In the genomic region with DNA sequence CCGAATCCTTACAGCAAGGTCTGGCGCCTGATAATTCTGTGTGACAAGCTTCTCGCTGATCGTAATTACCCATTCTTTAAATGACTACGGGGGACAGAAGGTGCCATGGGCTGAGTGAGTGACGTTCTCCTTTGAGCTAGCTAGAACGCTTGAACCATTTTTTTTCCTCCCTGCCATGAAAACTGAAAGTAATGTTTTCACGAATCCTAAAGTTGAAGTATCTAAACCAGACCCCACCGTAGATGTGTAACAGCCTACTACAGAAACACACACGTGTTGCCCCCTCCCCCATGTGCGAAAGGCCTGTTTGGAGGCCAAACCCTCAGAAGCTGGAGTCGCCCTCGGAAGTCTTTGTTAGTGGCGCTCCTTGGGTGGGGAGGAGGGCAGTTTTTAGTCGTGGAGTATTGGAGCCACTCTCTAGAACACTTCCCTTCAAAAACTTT, we compare ENCODE assay signal across 9 mouse cellular contexts. TPM values are rescaled to one million over a fixed set of nuclear protein-coding genes. Genes with fewer than 3 reads are reported as not detected.
DNase-seq lines count a peak whose midpoint lies in the region; ATAC-seq and TF ChIP-seq lines count a peak whose summit lies in the region.
"Had no signal": no experiment of that assay in that cellular context is flagged by ENCODE, and none has a peak within 500 bp of the region (broad histone marks: within the 10 kb centered on the region; RNA-seq: fewer than 3 reads in every experiment).

No protein-coding gene starts in this region.

- no peaks in the 10 kb centered on the region for H3K9me3 ChIP-seq in forebrain, embryonic 14.5 days (replicated peaks; ENCODE audit: control insufficient read depth, low read length)
- H3K9me3 ChIP-seq in hindbrain, postnatal 0 days (ENCODE audit: low read length) = no peaks in the 10 kb centered on the region
- no peaks in the 10 kb centered on the region for H3K9me3 ChIP-seq in liver, embryonic 15.5 days (replicated peaks)
- no peaks in the 10 kb centered on the region for H3K9me3 ChIP-seq in neural tube, embryonic 11.5 days (ENCODE audit: control insufficient read depth, low read length)

- H3K36me3 ChIP-seq in forebrain, embryonic 14.5 days (ENCODE audit: control insufficient read depth, insufficient read depth, low read length) = 0 out of 2 replicates have a peak, but pooled peaks cover 2% of the 10 kb centered on the region
- no peaks in the 10 kb centered on the region for H3K36me3 ChIP-seq in hindbrain, postnatal 0 days (ENCODE audit: insufficient read depth, low read length)
- H3K36me3 ChIP-seq in liver, embryonic 15.5 days (replicated peaks) = peaks cover 20% of the 10 kb centered on the region
- no peaks in the 10 kb centered on the region for H3K36me3 ChIP-seq in neural tube, embryonic 11.5 days (ENCODE audit: control insufficient read depth, insufficient read depth, low read length)

- WGBS in forebrain, embryonic 14.5 days = under 1% methylated on average over 15 of the region's 15 CpGs
- under 1% methylated on average over 15 of the region's 15 CpGs for WGBS in hindbrain, postnatal 0 days
- WGBS in liver, embryonic 15.5 days (ENCODE audit: insufficient replicate concordance) = 0% methylated on average over 15 of the region's 15 CpGs
- WGBS in neural tube, embryonic 11.5 days = 0% methylated on average over 15 of the region's 15 CpGs

- peak overlapping the region; percentile 83 for H3K4me3 ChIP-seq in forebrain, embryonic 14.5 days (ENCODE audit: low read depth, low read length)
- H3K4me3 ChIP-seq in hindbrain, postnatal 0 days (ENCODE audit: low read length) = peak overlapping the region; percentile 98
- peak overlapping the region; percentile 96 for H3K4me3 ChIP-seq in liver, embryonic 15.5 days (replicated peaks)
- H3K4me3 ChIP-seq in neural tube, embryonic 11.5 days (ENCODE audit: low read depth, low read length) = peak overlapping the region; percentile 82

- 0 out of 2 replicates have a peak, but pooled peaks have one; percentile 21 for ATAC-seq in frontal cortex, adult (ENCODE audit: low TSS enrichment)
- ATAC-seq in forebrain, embryonic 14.5 days = peak; percentile 60
- ATAC-seq in hindbrain, postnatal 0 days = peak; percentile 55
- peak; percentile 45 for ATAC-seq in liver, embryonic 15.5 days (ENCODE audit: insufficient read depth)
- ATAC-seq in neural tube, embryonic 11.5 days (ENCODE audit: insufficient read depth, low FRiP score, low TSS enrichment) = peak; percentile 62

- DNase-seq in frontal cortex, postnatal 14 days (ENCODE audit: low spot score in 2 of 2) = no peak
- peak; percentile 51 for DNase-seq in adrenal gland, adult 2 months
- peak; percentile 58 for DNase-seq in forebrain, embryonic 14.5 days (ENCODE audit: low spot score)
- DNase-seq in hindbrain, postnatal 0 days (ENCODE audit: low spot score) = peak; percentile 63
- DNase-seq in neural tube, embryonic 11.5 days (ENCODE audit: low spot score) = peak; percentile 74
- no peak for DNase-seq in cerebellum, postnatal 4 days (ENCODE audit: low spot score in 2 of 2)

- H3K9ac ChIP-seq in forebrain, embryonic 14.5 days (ENCODE audit: low read length) = peak overlapping the region; percentile 95
- peak overlapping the region; percentile 97 for H3K9ac ChIP-seq in hindbrain, postnatal 0 days (replicated peaks; ENCODE audit: low read length)
- H3K9ac ChIP-seq in liver, embryonic 15.5 days = peak overlapping the region; percentile 98
- peak overlapping the region; percentile 97 for H3K9ac ChIP-seq in neural tube, embryonic 11.5 days (ENCODE audit: low read length)

- no peak for TF ChIP-seq CTCF in hindbrain, postnatal 0 days (IDR thresholded peaks at IDR 0.05; ENCODE audit: low read depth)

- H3K27ac ChIP-seq in forebrain, embryonic 14.5 days (ENCODE audit: low read depth, low read length) = peak overlapping the region; percentile 96
- H3K27ac ChIP-seq in hindbrain, postnatal 0 days = peak overlapping the region; percentile 99
- H3K27ac ChIP-seq in liver, embryonic 15.5 days (replicated peaks) = peak overlapping the region; percentile 91
- peak overlapping the region; percentile 99 for H3K27ac ChIP-seq in neural tube, embryonic 11.5 days (ENCODE audit: low read depth, low read length)

- H3K27me3 ChIP-seq in forebrain, embryonic 14.5 days (replicated peaks; ENCODE audit: control insufficient read depth, insufficient read depth, low read length) = no peaks in the 10 kb centered on the region
- H3K27me3 ChIP-seq in hindbrain, postnatal 0 days (ENCODE audit: insufficient read depth, low read length) = no peaks in the 10 kb centered on the region
- H3K27me3 ChIP-seq in liver, embryonic 15.5 days = no peaks in the 10 kb centered on the region
- no peaks in the 10 kb centered on the region for H3K27me3 ChIP-seq in neural tube, embryonic 11.5 days (ENCODE audit: control insufficient read depth, insufficient read depth, low read length)
- H3K27me3 ChIP-seq: Patski had no signal

- H3K4me1 ChIP-seq in forebrain, embryonic 14.5 days (ENCODE audit: control insufficient read depth, insufficient read depth, low read length) = peaks cover 12% of the 10 kb centered on the region
- peaks cover 9% of the 10 kb centered on the region for H3K4me1 ChIP-seq in hindbrain, postnatal 0 days (ENCODE audit: insufficient read depth, low read length)
- H3K4me1 ChIP-seq in liver, embryonic 15.5 days (replicated peaks) = peaks cover 63% of the 10 kb centered on the region
- H3K4me1 ChIP-seq in neural tube, embryonic 11.5 days (ENCODE audit: control insufficient read depth, insufficient read depth, low read length) = peaks cover 7% of the 10 kb centered on the region; the same call in 1 of the 2 replicates

- peak overlapping the region; percentile 82 for H3K4me2 ChIP-seq in forebrain, embryonic 14.5 days (ENCODE audit: low read length)
- peak overlapping the region; percentile 85 for H3K4me2 ChIP-seq in hindbrain, postnatal 0 days (ENCODE audit: low read depth, low read length)
- H3K4me2 ChIP-seq in liver, embryonic 15.5 days = peak overlapping the region; percentile 78
- peak overlapping the region; percentile 55 for H3K4me2 ChIP-seq in neural tube, embryonic 11.5 days (ENCODE audit: low read depth)

RNA-seq across cellular contexts. Expression of gene Mapk1ip1l, which starts 0.8 kb away (rescaled TPM):
- 10 to 100 TPM; 63.1 to 86.9 TPM for total RNA-seq in adrenal gland, adult 2 months (2021)
- 32.4 and 39.5 TPM in 2 replicates for polyA plus RNA-seq in adrenal gland, adult 2 months (2012; rRNA removed)
- polyA plus RNA-seq in forebrain, embryonic 14.5 days (2014; fragmentation: Nextera tagmentation; extraction: Ambion mirVana) = 49.0 and 58.8 TPM in 2 replicates
- total RNA-seq in hindbrain, postnatal 0 days (2014; rRNA removed) = 49.2 and 50.3 TPM in 2 replicates
- polyA plus RNA-seq in hindbrain, postnatal 0 days (2015; fragmentation: Nextera tagmentation; extraction: Ambion mirVana) = 31.8 and 33.9 TPM in 2 replicates
- 27.0 and 28.0 TPM in 2 replicates for polyA plus RNA-seq in liver, embryonic 15.5 days (2015; fragmentation: Nextera tagmentation; extraction: Ambion mirVana)
- polyA plus RNA-seq in neural tube, embryonic 11.5 days (2014; fragmentation: Nextera tagmentation; extraction: Ambion mirVana) = 99.5 and 101 TPM in 2 replicates

RNA-seq across cellular contexts. Expression of gene Socs4, which starts 22.1 kb away (rescaled TPM):
- total RNA-seq in adrenal gland, adult 2 months (2021) = 10 to 100 TPM; 18.5 to 20.4 TPM
- polyA plus RNA-seq in adrenal gland, adult 2 months (2012; rRNA removed) = 1.4 and 1.6 TPM in 2 replicates
- 4.3 and 4.7 TPM in 2 replicates for polyA plus RNA-seq in forebrain, embryonic 14.5 days (2014; fragmentation: Nextera tagmentation; extraction: Ambion mirVana)
- 5.6 and 7.2 TPM in 2 replicates for total RNA-seq in hindbrain, postnatal 0 days (2014; rRNA removed)
- 2.2 and 2.8 TPM in 2 replicates for polyA plus RNA-seq in hindbrain, postnatal 0 days (2015; fragmentation: Nextera tagmentation; extraction: Ambion mirVana)
- polyA plus RNA-seq in liver, embryonic 15.5 days (2015; fragmentation: Nextera tagmentation; extraction: Ambion mirVana) = 2.0 and 2.5 TPM in 2 replicates
- 5.0 and 7.7 TPM in 2 replicates for polyA plus RNA-seq in neural tube, embryonic 11.5 days (2014; fragmentation: Nextera tagmentation; extraction: Ambion mirVana)

RNA-seq across cellular contexts. Expression of gene Wdhd1, which starts 22.2 kb away (rescaled TPM):
- 1 to 10 TPM; 2.0 to 3.0 TPM for total RNA-seq in adrenal gland, adult 2 months (2021)
- 0.13 and 0.28 TPM in 2 replicates for polyA plus RNA-seq in adrenal gland, adult 2 months (2012; rRNA removed)
- polyA plus RNA-seq in forebrain, embryonic 14.5 days (2014; fragmentation: Nextera tagmentation; extraction: Ambion mirVana) = 17.6 and 18.7 TPM in 2 replicates
- 8.5 and 10.7 TPM in 2 replicates for total RNA-seq in hindbrain, postnatal 0 days (2014; rRNA removed)
- polyA plus RNA-seq in hindbrain, postnatal 0 days (2015; fragmentation: Nextera tagmentation; extraction: Ambion mirVana) = 9.4 and 9.7 TPM in 2 replicates
- 32.3 and 33.7 TPM in 2 replicates for polyA plus RNA-seq in liver, embryonic 15.5 days (2015; fragmentation: Nextera tagmentation; extraction: Ambion mirVana)
- polyA plus RNA-seq in neural tube, embryonic 11.5 days (2014; fragmentation: Nextera tagmentation; extraction: Ambion mirVana) = 37.6 and 40.1 TPM in 2 replicates

Comparison
In these comparisons a context has a peak if more than half of its experiments do, and no peak if none do; other contexts are left out.
1. DNase-seq: peak in adrenal gland, adult 2 months (single experiment), forebrain, embryonic 14.5 days (single experiment), hindbrain, postnatal 0 days (single experiment) and neural tube, embryonic 11.5 days (single experiment); none in frontal cortex, postnatal 14 days (0 of 2) and cerebellum, postnatal 4 days (0 of 2).
2. Peak in every context shown above with its lines, with median percentiles within 50 percentile points of each other: ATAC-seq, H3K27ac ChIP-seq, H3K4me2 ChIP-seq, H3K4me3 ChIP-seq and H3K9ac ChIP-seq.